Mouse (Mus musculus) G1E (cell line): ENCODE measurements around the gene Fam20a. TPM values are rescaled to one million over a fixed set of nuclear protein-coding genes. Genes with fewer than 3 reads are reported as not detected.

ENCODE experiments used
- ATAC-seq: 2 replicates; pipeline ENCODE4 v1.8.0; 2016; ENCODE audit warnings: mild to moderate bottlenecking; ENCODE audit not compliant: insufficient number of reproducible peaks, poor library complexity, low FRiP score, severe bottlenecking; ENCODE audit errors: extremely low read depth
- DNase-seq: peaks from one replicate; pipeline ENCODE4 v3.0.0; 2012; ENCODE audit warnings: low spot score
- H3K27me3 ChIP-seq: 2 replicates; pipeline ENCODE4 v1.6.1; 2012; ENCODE audit warnings: mild to moderate bottlenecking, low read length, inconsistent platforms; ENCODE audit not compliant: insufficient read depth
- H3K36me3 ChIP-seq: replicated peaks from 2 replicates; pipeline ENCODE3; 2012; ENCODE audit warnings: mild to moderate bottlenecking, inconsistent platforms
- H3K4me1 ChIP-seq: 2 replicates; pipeline ENCODE4 v1.6.1; 2012; ENCODE audit warnings: low read depth, low read length, inconsistent platforms, mixed read lengths; ENCODE audit not compliant: insufficient read depth
- H3K4me3 ChIP-seq: 2 replicates; pipeline ENCODE4 v1.5.1; 2012; ENCODE audit warnings: low read depth, mild to moderate bottlenecking, inconsistent platforms, low read length, moderate library complexity, mixed read lengths
- H3K9me3 ChIP-seq: replicated peaks from 2 replicates; pipeline ENCODE4 v1.6.1; 2012; ENCODE audit warnings: inconsistent platforms
- CTCF ChIP-seq: IDR thresholded peaks from 2 replicates; pipeline ENCODE4 v1.5.1; 2012; ENCODE audit warnings: low read depth, low read length, inconsistent platforms, mixed read lengths
- GATA1 ChIP-seq: IDR thresholded peaks from 2 replicates; pipeline ENCODE4 v1.6.1; 2012; ENCODE audit warnings: borderline replicate concordance, low read length, inconsistent platforms, mixed read lengths
- GATA2 ChIP-seq: IDR thresholded peaks from 2 replicates; pipeline ENCODE4 v1.6.1; 2012; ENCODE audit warnings: low read depth, low read length, inconsistent platforms, borderline replicate concordance
- POLR2AphosphoS5 ChIP-seq: IDR thresholded peaks from 2 replicates; pipeline ENCODE4 v1.6.1; 2012; ENCODE audit warnings: low read depth, low read length, inconsistent platforms; ENCODE audit not compliant: insufficient replicate concordance
- TAL1 ChIP-seq: conservative IDR thresholded peaks from 2 replicates; pipeline ENCODE4 v1.6.1; 2012; ENCODE audit warnings: low read depth, low read length, inconsistent platforms, mixed read lengths
- polyA plus RNA-seq: library from polyadenylated mRNA; stranded (reverse); fragments of >175 nt; gene quantifications from 2 replicates; pipeline ENCODE4 v1.2.3, GENCODE M21; 2012
- total RNA-seq, 2 experiments: library from RNA; stranded (forward) in 1 of 2; stranded (reverse) in 1 of 2; fragments of 200-1000 nt in 1 of 2; fragments of >200 nt in 1 of 2; fragmentation: Nextera tagmentation in 1 of 2; gene quantifications; 2 replicates each; pipeline ENCODE4 v1.2.3; 2014 to 2017

Gene Fam20a
- total and polyA plus RNA-seq, 3 experiments: 0.05 TPM; not detected in 2

DNA sequence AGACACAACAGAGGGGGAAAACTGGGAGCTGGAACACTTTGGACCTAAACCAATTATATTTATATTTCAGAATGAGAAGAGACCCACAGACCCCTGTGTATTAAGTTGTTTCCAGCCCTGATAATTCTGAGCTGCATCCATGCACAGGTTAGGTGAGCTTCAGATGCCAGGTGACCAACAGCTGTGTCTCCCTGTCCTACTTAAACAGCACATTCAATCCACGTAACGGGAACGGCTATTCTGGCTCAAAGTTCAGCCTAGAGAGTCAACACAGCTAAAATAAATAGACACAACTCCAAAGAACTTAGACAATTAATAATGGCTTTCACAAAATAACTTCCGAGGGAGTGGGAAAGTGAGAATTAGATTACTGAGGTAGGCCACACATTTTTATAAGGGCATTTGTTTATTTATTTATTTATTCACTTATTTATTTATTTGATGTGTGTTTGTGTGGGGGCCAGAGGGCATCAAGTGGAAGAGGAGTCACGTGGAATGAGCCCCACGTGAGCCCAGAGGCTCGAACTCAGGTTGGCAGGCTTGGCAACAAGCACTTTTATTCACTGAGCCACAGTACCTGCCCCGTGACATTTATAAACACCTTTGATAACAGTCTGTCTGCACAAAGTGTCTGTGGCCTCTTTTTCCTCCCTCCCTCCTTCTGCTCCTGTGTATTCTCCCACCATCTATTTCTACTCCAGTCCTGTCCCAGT lies 10.8 kb upstream of the Fam20a start:
- peaks cover 9% of the 10 kb centered on the region for H3K9me3 ChIP-seq
- ATAC-seq (no peak), DNase-seq (no peak)
- no peaks in the 10 kb centered on the region for H3K4me1 ChIP-seq
- no peak for TF ChIP-seq GATA1
- no peak for TF ChIP-seq POLR2AphosphoS5
- no peak for TF ChIP-seq GATA2
- TF ChIP-seq TAL1: no peak
- no peak for TF ChIP-seq CTCF
- no peaks in the 10 kb centered on the region for H3K36me3 ChIP-seq
- H3K4me3 ChIP-seq: no peak overlapping the region
- H3K27me3 ChIP-seq: no peaks in the 10 kb centered on the region

- Histone ChIP-seq H3K27me3 (no peaks in the 10 kb centered on the region), H3K4me3 (no peak overlapping the region), H3K4me1 (no peaks in the 10 kb centered on the region), H3K36me3 (no peaks in the 10 kb centered on the region), H3K9me3 (peaks cover 16% of the 10 kb centered on the region)
- no peak for DNase-seq
- TF ChIP-seq GATA1 (no peak), CTCF (no peak), POLR2AphosphoS5 (no peak), TAL1 (no peak), GATA2 (no peak)
- no peak for ATAC-seq
These were observed 6.3 kb upstream of the Fam20a start for GRCm38 (mm10) chr11:109728371-109728770.

GRCm38 (mm10) chr11:109722711-109723110 lies 632 bp upstream of the Fam20a start:
- Histone ChIP-seq H3K4me3 (no peak overlapping the region), H3K4me1 (no peaks in the 10 kb centered on the region), H3K27me3 (no peaks in the 10 kb centered on the region), H3K9me3 (peaks cover 41% of the 10 kb centered on the region), H3K36me3 (no peaks in the 10 kb centered on the region)
- ATAC-seq (no peak), DNase-seq (no peak)
- TF ChIP-seq POLR2AphosphoS5 (no peak), GATA2 (no peak), TAL1 (no peak), CTCF (no peak), GATA1 (no peak)

GRCm38 (mm10) chr11:109721320-109721780 lies 729 bp downstream of the Fam20a start:
- H3K4me3 ChIP-seq: no peak overlapping the region
- H3K4me1 ChIP-seq: no peaks in the 10 kb centered on the region
- no peak for ATAC-seq
- peaks cover 46% of the 10 kb centered on the region for H3K9me3 ChIP-seq
- no peaks in the 10 kb centered on the region for H3K27me3 ChIP-seq
- TF ChIP-seq TAL1 (no peak), GATA1 (no peak), GATA2 (no peak), CTCF (no peak), POLR2AphosphoS5 (no peak)
- DNase-seq: no peak
- H3K36me3 ChIP-seq: no peaks in the 10 kb centered on the region

GRCm38 (mm10) chr11:109720809-109721319 lies 1.2 kb downstream of the Fam20a start:
- Histone ChIP-seq H3K36me3 (no peaks in the 10 kb centered on the region), H3K27me3 (no peaks in the 10 kb centered on the region), H3K4me1 (no peaks in the 10 kb centered on the region), H3K4me3 (no peak overlapping the region), H3K9me3 (peaks cover 51% of the 10 kb centered on the region)
- DNase-seq (no peak), ATAC-seq (no peak)
- TF ChIP-seq GATA2: no peak
- no peak for TF ChIP-seq GATA1
- TF ChIP-seq CTCF: no peak
- TF ChIP-seq POLR2AphosphoS5: no peak
- TF ChIP-seq TAL1: no peak

DNA sequence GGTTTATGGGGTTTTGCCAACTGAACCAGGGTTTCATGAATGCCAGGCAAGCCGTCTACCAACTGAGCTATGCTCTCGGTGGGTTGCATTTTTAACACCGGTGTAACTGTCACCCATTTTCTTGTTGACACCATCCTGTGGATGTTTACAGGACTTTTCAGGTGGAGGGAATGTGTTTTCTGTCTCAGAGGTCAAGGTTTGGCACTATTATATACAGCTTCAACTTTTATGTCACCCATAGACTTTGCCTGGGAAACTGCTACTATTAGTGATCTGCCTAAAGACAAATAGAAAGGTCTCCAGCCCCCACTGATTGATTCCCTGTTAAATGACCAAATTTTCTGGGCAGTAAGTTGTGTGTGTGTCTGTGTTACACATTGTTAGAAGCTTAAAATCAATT lies 2.7 kb downstream of the Fam20a start:
- TF ChIP-seq POLR2AphosphoS5: no peak
- TF ChIP-seq GATA1: no peak
- no peak for TF ChIP-seq GATA2
- no peak for TF ChIP-seq TAL1
- TF ChIP-seq CTCF: no peak
- Histone ChIP-seq H3K36me3 (no peaks in the 10 kb centered on the region), H3K27me3 (no peaks in the 10 kb centered on the region), H3K9me3 (peaks cover 55% of the 10 kb centered on the region), H3K4me3 (no peak overlapping the region), H3K4me1 (no peaks in the 10 kb centered on the region)
- ATAC-seq (no peak), DNase-seq (no peak)
